Mouse (Mus musculus) spleen, adult 10 weeks (tissue): ENCODE results near the gene Os9. TPM values are rescaled to one million over a fixed set of nuclear protein-coding genes. Genes with fewer than 3 reads are reported as not detected.

Experiments used
- polyA plus RNA-seq: library from polyadenylated mRNA; stranded (reverse); fragments of 350-450 nt; fragmentation: Illumina TruSeq; extraction: RNeasy Lipid Tissue Mini Kit (QIAGEN cat#74804); gene quantifications from one replicate; pipeline ENCODE4 v1.2.3, GENCODE M21; 2015; ENCODE audit warnings: low replicate concordance; ENCODE audit not compliant: insufficient read depth

Gene Os9
- 51.3 TPM for polyA plus RNA-seq

GRCm38 (mm10) chr10:127121066-127121477 lies at the start of gene Os9:
Gene Os9, minus strand, starts transcription at chr10:127121131.

GRCm38 (mm10) chr10:127164631-127165353 lies 43.9 kb upstream of the Os9 start, which contains the start of gene B4galnt1:
Gene B4galnt1, plus strand, starts transcription at chr10:127165225.

GRCm38 (mm10) chr10:127075080-127075479 lies 45.9 kb downstream of the Os9 start, which contains the start of gene Agap2:
Gene Agap2, plus strand, starts transcription at chr10:127075284.

DNA sequence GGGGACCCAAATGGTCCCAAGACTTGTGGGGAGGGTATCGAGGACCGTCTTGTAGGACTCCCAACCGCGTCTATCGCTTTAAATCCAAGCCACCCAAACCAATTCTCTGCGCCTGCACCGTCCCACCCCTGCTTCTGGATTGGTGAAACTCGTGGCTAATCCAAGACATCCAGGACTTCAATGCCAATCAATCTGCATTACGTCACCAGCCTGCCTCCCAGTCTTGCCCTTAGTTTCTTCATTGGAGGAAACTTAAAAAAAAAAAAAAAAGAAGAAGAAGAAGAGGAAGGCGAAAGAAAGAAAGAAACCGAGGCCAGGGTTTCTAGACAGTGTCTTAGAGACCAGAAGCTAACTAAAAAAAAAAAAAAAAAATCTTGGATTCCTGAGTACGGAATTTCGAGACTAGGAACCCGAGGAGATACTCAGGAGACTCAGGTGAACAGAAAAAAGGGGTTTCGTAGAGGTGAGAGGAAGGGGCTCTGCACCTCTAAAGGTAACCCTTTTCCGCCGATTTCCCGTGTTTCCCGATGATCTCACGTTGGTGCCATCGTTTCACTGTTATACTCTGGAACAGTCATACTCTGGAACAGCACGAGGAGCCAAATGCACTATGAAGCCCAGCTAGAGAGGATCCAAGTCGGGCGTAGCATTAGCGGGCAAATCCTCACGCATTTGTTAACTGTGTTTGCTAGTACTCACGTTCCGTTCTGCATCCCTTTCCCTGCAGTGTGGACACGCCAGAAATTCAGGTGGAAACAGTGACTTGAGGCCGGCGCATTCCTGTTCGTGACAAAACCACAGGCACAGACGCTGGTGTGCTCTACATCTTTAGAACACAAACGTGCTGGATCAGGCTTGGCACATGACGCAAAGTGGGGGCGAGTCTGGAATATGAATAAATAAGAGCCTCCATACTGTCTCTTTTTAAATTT lies 50.5 kb downstream of the Os9 start, which contains the start of gene Tspan31:
Tspan31 (minus strand) TSS at position 75 of the 932 bp plus-strand sequence.

GRCm38 (mm10) chr10:127063239-127063872 lies 57.6 kb downstream of the Os9 start, which contains the start of gene Cdk4:
Gene Cdk4, plus strand, starts transcription at chr10:127063534.

DNA sequence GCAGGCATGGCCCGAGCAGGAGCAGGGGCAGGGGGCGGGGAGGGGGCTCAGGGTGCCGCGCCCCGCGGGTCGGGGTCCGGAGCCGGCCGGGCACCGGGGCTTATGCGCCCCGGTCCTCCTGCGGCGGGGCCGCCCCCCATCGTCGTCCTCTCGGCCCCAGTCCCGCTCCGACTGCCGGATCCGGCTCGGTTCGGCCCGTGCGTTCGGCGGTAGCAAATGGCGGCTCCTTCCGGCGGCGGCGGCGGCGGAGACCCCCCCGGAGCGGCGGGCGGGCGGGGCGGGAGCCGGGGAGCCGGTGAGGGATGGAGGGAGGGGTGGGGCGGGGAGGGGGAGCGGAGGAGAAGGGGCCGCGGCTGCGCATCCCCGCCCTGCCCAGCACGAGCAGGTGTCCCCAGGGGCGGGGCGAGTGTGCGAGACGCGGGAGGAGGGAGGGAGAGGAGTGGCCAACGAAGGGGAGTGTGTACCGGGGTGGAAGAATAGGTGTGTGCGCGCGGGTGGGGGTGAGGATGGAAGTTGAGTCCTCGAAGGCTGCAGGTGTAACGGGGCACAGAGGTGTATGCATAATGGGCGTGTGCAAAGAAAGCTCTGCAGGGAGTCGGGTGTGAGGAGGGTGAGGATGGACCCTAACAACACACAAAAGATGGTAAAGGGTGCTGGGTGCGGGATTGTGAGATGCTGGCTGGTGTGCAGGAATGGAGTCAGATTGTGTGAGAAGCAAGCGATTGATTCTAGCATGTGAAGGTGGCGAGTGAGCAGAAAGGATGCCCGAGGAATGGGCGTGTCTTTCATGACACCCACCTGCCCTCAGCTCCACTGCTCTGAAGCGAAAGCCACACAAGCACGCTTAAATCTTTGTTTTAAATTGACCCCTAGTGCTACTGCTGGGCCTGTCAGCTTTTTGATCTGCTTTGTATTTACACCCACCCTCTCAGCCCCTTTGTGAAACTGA lies 60.7 kb downstream of the Os9 start, which contains the start of gene March9:
March9 (minus strand) TSS at position 217 of the 949 bp plus-strand sequence.

DNA sequence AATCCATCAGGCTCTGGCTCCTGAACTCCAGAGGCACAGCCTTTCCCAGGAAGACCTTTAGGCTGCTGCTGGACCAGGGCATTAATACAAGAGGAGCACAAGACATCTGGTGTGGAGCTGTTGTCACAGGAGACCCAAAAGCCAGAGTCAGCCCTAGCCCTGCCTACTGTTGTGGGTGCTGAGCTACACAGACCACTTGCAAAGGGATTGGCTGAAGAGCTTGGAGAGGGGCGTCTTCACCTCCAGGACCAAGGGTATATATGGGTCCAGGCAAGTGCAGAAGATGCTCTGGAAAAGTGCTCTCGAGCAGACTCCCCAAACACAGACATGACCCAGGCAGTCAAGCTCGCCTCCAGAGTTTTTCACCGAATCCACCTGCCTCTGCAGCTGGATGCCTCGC lies 73.0 kb downstream of the Os9 start, which contains the start of gene Cyp27b1:
Cyp27b1 (plus strand) TSS at position 297 of the 400 bp plus-strand sequence.

Other genes starting within 250 kb of the Os9 start
- 6.5 TPM for gene Atp23, start 219.8 kb downstream of the Os9 start, polyA plus RNA-seq
- 71.0 TPM for gene Ctdsp2, start 142.4 kb downstream of the Os9 start, polyA plus RNA-seq
- 0.35 TPM for gene Avil, start 120.4 kb downstream of the Os9 start, polyA plus RNA-seq
- 17.2 TPM for gene Tsfm, start 90.3 kb downstream of the Os9 start, polyA plus RNA-seq
- gene Mettl1, start 79.7 kb downstream of the Os9 start, polyA plus RNA-seq, result 19.8 TPM
- 0.22 TPM for gene Eef1akmt3, start 79.6 kb downstream of the Os9 start, polyA plus RNA-seq
- 0.25 TPM for gene Cyp27b1, start 72.9 kb downstream of the Os9 start, polyA plus RNA-seq
- 1.4 TPM for gene March9, start 60.9 kb downstream of the Os9 start, polyA plus RNA-seq
- 121 TPM for gene Cdk4, start 57.6 kb downstream of the Os9 start, polyA plus RNA-seq
- gene Tspan31, start 50.9 kb downstream of the Os9 start, polyA plus RNA-seq, result 72.3 TPM
- gene Agap2, start 45.8 kb downstream of the Os9 start, polyA plus RNA-seq, result 15.7 TPM
- gene B4galnt1, start 44.1 kb upstream of the Os9 start, polyA plus RNA-seq, result 130 TPM
- gene Slc26a10, start 59.5 kb upstream of the Os9 start, polyA plus RNA-seq, result 1.7 TPM
- 13.6 TPM for gene Arhgef25, start 69.0 kb upstream of the Os9 start, polyA plus RNA-seq
- gene Dtx3, start 74.6 kb upstream of the Os9 start, polyA plus RNA-seq, result 38.7 TPM
- 37.1 TPM for gene Pip4k2c, start 90.5 kb upstream of the Os9 start, polyA plus RNA-seq
- 1.6 TPM for gene Kif5a, start 142.2 kb upstream of the Os9 start, polyA plus RNA-seq
- gene Dctn2, start 145.2 kb upstream of the Os9 start, polyA plus RNA-seq, result 61.6 TPM
- 18.9 TPM for gene Mbd6, start 167.9 kb upstream of the Os9 start, polyA plus RNA-seq
- 29.4 TPM for gene Mars, start 190.7 kb upstream of the Os9 start, polyA plus RNA-seq
- gene Arhgap9, start 200.8 kb upstream of the Os9 start, polyA plus RNA-seq, result 70.2 TPM
- gene Gli1, start 220.8 kb upstream of the Os9 start, polyA plus RNA-seq, result 0.39 TPM
- gene Inhbe, start 233.3 kb upstream of the Os9 start, polyA plus RNA-seq, result not detected
- not detected for gene Inhbc, start 249.3 kb upstream of the Os9 start, polyA plus RNA-seq